Mouse (Mus musculus) telencephalon, adult 2 months (tissue): Measurements from ENCODE around the gene Zfp711.

Experiments used
- DNase-seq: peaks from one replicate; pipeline ENCODE4 v3.0.0-alpha.2; 2011; ENCODE audit warnings: low read depth, low spot score

The Zfp711 gene

DNA sequence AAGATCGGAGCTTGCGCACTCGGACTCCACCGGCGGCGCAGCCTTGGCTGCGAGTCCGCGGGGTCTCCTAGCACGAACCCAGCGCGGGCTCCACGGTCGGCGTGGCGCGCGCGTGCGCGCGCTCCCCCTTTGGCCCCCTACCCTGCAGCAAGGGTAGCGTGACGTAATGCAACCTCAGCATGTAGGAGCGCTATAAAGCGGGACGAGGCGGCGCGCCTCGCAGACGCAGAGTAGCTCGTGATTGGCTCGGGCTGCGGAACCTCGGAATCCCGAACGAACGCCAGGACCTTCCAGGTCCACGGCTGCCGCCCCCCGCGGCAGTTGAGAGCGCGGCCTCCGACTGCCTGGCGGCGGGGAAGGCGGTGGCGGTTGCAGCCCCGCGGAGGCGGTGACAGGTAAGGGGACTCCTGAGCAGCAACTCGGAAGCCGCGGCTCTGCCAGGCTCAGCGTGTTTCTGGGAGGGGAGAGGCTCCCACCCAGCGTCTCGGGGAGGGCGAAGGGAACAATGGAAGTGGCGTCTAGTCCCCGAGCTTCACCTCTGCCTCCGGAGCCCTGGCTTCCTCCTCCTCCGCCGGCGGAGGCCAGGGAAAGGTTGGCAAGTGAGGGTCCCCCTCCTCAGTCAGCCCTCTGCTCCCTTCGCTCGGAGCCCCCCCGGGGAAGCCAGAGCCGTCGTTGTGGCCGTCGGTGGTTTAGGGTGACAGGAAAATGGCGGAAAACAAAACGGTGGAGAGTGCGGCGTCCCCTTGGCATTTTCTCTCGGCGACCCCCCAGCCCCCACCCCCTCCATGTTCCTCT, at the start of gene Zfp711:
TSS of gene Zfp711 (plus strand) at position 16 of the 795 bp plus-strand sequence.
- peak; percentile 58 for DNase-seq

DNA sequence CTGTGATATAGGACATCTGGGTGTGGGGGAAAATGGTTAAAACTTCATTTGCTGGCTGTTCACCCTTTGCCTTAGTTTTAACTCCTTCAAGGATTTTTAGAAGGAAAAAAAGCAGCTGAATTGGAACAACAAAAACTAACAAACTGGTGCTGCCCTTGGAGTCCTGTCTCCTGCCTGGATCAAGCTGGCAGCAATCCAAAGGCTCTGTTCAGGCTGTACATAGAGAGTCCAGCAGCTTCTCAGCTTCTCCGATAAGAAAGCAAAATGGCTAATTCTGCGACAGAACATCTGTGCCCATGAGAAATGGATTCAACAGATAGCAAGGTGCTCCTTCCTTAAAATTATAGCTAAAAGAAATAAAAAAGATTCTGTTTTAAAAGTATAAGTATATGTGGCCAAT, 32.6 kb upstream of the Zfp711 start:
- DNase-seq = no peak

DNA sequence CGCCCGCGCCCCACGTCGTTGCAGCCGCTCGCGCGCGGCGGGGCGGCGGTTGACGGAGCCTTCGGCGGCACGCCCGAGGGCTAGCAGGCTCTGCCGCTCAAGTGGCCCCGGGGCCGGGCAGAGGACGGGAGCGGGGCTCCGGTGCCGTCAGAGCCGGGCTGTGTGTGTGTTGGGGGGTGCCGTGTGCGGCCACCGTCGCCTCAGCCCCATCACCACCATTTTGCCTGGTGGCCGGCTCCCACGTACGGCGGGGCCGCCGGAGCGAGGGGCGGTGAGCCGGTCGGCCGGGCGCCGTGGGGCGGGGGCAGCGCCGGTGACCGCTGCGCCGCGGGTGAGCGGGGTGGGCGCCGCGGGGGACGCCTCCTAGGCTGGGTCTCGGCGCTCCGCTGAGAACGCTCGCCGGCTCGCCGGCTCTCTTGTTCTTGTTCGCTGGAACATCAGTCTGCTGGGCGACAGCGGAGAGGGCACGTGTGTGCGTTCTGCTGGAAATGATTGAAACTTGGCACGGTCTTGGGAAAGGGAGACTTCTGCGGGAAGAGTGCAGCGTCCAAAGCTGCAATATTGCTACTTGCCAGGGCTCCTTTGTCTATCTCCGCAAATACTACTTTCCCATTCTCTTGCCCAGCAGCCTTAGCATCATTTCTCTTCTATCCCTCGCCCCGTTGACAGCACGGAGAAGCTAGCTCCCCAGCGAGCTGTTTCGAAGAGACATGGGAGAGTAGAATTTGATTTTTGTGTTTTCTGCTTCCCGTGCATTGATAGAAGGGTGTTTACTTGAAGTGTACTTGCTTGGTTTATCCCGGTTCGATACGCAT, 1.2 kb downstream of the Zfp711 start:
- no peak for DNase-seq

DNA sequence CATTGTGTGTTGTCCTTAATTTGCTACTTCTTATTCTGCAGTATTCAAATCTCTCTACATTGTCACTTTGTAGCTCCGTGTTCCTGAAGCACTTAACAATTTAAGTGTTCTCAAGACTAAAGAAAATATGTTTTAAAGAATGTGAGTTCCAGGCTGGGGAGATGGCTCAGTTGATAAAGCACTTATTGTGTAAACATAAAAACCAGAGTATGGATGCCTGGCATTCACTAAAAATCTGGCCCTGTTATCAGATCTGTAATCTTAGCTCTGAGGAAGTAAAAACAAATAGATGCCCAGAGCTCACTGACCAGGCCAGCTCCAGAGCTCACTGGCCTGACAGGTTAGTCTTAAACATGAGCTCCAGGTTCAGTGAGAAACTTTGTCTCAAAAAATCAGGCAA, 75.2 kb downstream of the Zfp711 start:
- no peak for DNase-seq

DNA sequence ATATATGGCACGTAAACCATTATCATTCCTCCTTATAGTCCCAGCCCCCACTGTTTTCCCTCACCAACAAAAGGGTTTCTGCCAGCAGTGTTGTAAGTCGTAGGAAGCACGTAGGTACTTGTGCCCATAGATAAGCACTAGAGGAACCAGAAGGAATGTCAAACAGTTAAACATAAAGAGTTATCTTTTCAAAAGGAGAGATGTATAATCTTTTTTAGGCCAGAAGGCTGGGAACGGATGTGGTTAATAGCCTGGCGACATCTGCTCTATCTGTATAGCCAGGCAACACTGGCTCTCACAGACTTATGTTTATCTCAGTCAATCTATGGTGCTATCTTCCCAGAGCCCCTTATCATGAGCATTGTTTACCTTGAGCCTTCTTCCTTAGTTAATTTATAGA, 80.3 kb downstream of the Zfp711 start:
- no peak for DNase-seq
